Mouse (Mus musculus): ENCODE results near the gene Endod1.

GRCm38 (mm10) chr9:14352337-14352736 lies 29.0 kb downstream of the Endod1 start:
- no peak for TF ChIP-seq CTCF (conservative IDR thresholded peaks at IDR 0.05; ENCODE audit: insufficient read depth, insufficient read length, low read depth, low read length)
- TF ChIP-seq POLR2A (IDR thresholded peaks at IDR 0.05; ENCODE audit: low read depth, low read length) = no peak
